Mouse (Mus musculus) lung, embryonic 15.5 days (tissue): ENCODE measurements at regions not wholly inside any gene's neighbourhood (a gene's known extent, or its start where the extent isn't known, plus 50 kb on each side); places are given as distances from the start of the nearest gene placed in this dataset.

ENCODE experiments used
- ATAC-seq: fragments of 200-750 bp; cut with Nextera tagmentation; 2 replicates; pipeline ENCODE4 v1.8.0; 2017; ENCODE audit warnings: moderate number of reproducible peaks, borderline replicate concordance; ENCODE audit not compliant: low FRiP score, low TSS enrichment; ENCODE audit errors: extremely low read depth
- H3K27ac ChIP-seq: fragments of 300-500 bp; sonication (generic); 2 replicates; pipeline ENCODE4 v1.5.1; 2015; ENCODE audit warnings: moderate library complexity, mild to moderate bottlenecking, inconsistent platforms
- H3K27me3 ChIP-seq: fragments of 300-500 bp; sonication (generic); 2 replicates; pipeline ENCODE4 v1.6.1; 2015; ENCODE audit warnings: inconsistent platforms
- H3K36me3 ChIP-seq: fragments of 300-500 bp; sonication (generic); 2 replicates; pipeline ENCODE4 v1.6.1; 2015; ENCODE audit warnings: inconsistent platforms
- H3K4me1 ChIP-seq: fragments of 300-500 bp; sonication (generic); 2 replicates; pipeline ENCODE4 v1.6.1; 2015; ENCODE audit warnings: inconsistent platforms
- H3K4me2 ChIP-seq: fragments of 300-500 bp; sonication (generic); 2 replicates; pipeline ENCODE4 v1.6.1; 2015; ENCODE audit warnings: inconsistent platforms, mild to moderate bottlenecking, moderate library complexity
- H3K4me3 ChIP-seq: fragments of 300-500 bp; sonication (generic); 2 replicates; pipeline ENCODE4 v1.5.1; 2015; ENCODE audit warnings: mild to moderate bottlenecking, inconsistent platforms
- H3K9ac ChIP-seq: fragments of 300-500 bp; sonication (generic); 2 replicates; pipeline ENCODE4 v1.6.1; 2015; ENCODE audit warnings: inconsistent platforms
- H3K9me3 ChIP-seq: fragments of 300-500 bp; sonication (generic); 2 replicates; pipeline ENCODE4 v1.6.1; 2016; ENCODE audit warnings: inconsistent platforms
- WGBS: fragments of 180-500 bp; shearing (Covaris S2); methylation state at CpG from one replicate; pipeline ENCODE4 v1.1.7; 2015; 5-methylcytosine and 5-hydroxymethylcytosine counted together

- Histone ChIP-seq H3K4me1 (no peaks in the 10 kb centered on the region), H3K4me3 (no peak overlapping the region), H3K27me3 (no peaks in the 10 kb centered on the region), H3K27ac (no peak overlapping the region), H3K9ac (no peak overlapping the region), H3K9me3 (no peaks in the 10 kb centered on the region), H3K4me2 (no peak overlapping the region), H3K36me3 (no peaks in the 10 kb centered on the region)
- no peak for ATAC-seq
- 40% methylated on average over 10 of the region's 10 CpGs for WGBS
Observed at GRCm38 (mm10) chr4:125259306-125259705, 131.7 kb upstream of the Zc3h12a start.

GRCm38 (mm10) chr4:125257916-125258315, 130.3 kb upstream of the Zc3h12a start:
- WGBS: 59% methylated on average over 6 of the region's 6 CpGs
- H3K4me1 ChIP-seq: no peaks in the 10 kb centered on the region
- H3K27ac ChIP-seq: no peak overlapping the region
- no peak for ATAC-seq
- no peaks in the 10 kb centered on the region for H3K9me3 ChIP-seq
- no peaks in the 10 kb centered on the region for H3K27me3 ChIP-seq
- no peaks in the 10 kb centered on the region for H3K36me3 ChIP-seq
- no peak overlapping the region for H3K9ac ChIP-seq
- H3K4me2 ChIP-seq: no peak overlapping the region
- H3K4me3 ChIP-seq: no peak overlapping the region

- no peak for ATAC-seq
- 73% methylated on average over 3 of the region's 3 CpGs for WGBS
Observed at GRCm38 (mm10) chr4:125253161-125253560, 125.5 kb upstream of the Zc3h12a start.

GRCm38 (mm10) chr4:125252228-125252627, 124.6 kb upstream of the Zc3h12a start:
- Histone ChIP-seq H3K27me3 (no peaks in the 10 kb centered on the region), H3K9ac (no peak overlapping the region), H3K4me1 (no peaks in the 10 kb centered on the region), H3K27ac (no peak overlapping the region), H3K4me3 (no peak overlapping the region), H3K36me3 (no peaks in the 10 kb centered on the region), H3K9me3 (no peaks in the 10 kb centered on the region), H3K4me2 (no peak overlapping the region)
- ATAC-seq: no peak
- WGBS: 53% methylated on average over 8 of the region's 8 CpGs

More at GRCm38 (mm10) chr4:125253161-125253560, 125.5 kb upstream of the Zc3h12a start:
- no peak overlapping the region for H3K4me3 ChIP-seq
- no peaks in the 10 kb centered on the region for H3K36me3 ChIP-seq
- no peak overlapping the region for H3K4me2 ChIP-seq
- no peaks in the 10 kb centered on the region for H3K27me3 ChIP-seq
- H3K9me3 ChIP-seq: no peaks in the 10 kb centered on the region
- H3K27ac ChIP-seq: no peak overlapping the region
- no peaks in the 10 kb centered on the region for H3K4me1 ChIP-seq
- no peak overlapping the region for H3K9ac ChIP-seq

- 64% methylated on average over 7 of the region's 7 CpGs for WGBS
- ATAC-seq: no peak
- Histone ChIP-seq H3K36me3 (no peaks in the 10 kb centered on the region), H3K4me3 (no peak overlapping the region), H3K9me3 (no peaks in the 10 kb centered on the region), H3K27me3 (no peaks in the 10 kb centered on the region), H3K4me2 (no peak overlapping the region), H3K9ac (no peak overlapping the region), H3K4me1 (no peaks in the 10 kb centered on the region), H3K27ac (no peak overlapping the region)
Observed at GRCm38 (mm10) chr4:125249061-125249460, 121.4 kb upstream of the Zc3h12a start.

- H3K27me3 ChIP-seq: no peaks in the 10 kb centered on the region
- 24% methylated on average over 5 of the region's 5 CpGs for WGBS
Observed at GRCm38 (mm10) chr4:125246171-125246570, 118.5 kb upstream of the Zc3h12a start.

GRCm38 (mm10) chr4:125242512-125242911, 114.9 kb upstream of the Zc3h12a start:
- no peaks in the 10 kb centered on the region for H3K36me3 ChIP-seq
- H3K27ac ChIP-seq: no peak overlapping the region
- ATAC-seq: no peak
- no peak overlapping the region for H3K4me3 ChIP-seq
- WGBS: 43% methylated on average over 1 of the region's 1 CpGs
- no peaks in the 10 kb centered on the region for H3K4me1 ChIP-seq
- no peak overlapping the region for H3K9ac ChIP-seq
- no peak overlapping the region for H3K4me2 ChIP-seq
- H3K9me3 ChIP-seq: no peaks in the 10 kb centered on the region
- H3K27me3 ChIP-seq: no peaks in the 10 kb centered on the region

More at GRCm38 (mm10) chr4:125246171-125246570, 118.5 kb upstream of the Zc3h12a start:
- H3K27ac ChIP-seq: no peak overlapping the region
- no peaks in the 10 kb centered on the region for H3K4me1 ChIP-seq
- ATAC-seq: no peak
- H3K4me3 ChIP-seq: no peak overlapping the region
- H3K36me3 ChIP-seq: no peaks in the 10 kb centered on the region
- no peak overlapping the region for H3K9ac ChIP-seq
- no peaks in the 10 kb centered on the region for H3K9me3 ChIP-seq
- H3K4me2 ChIP-seq: no peak overlapping the region

- Histone ChIP-seq H3K36me3 (no peaks in the 10 kb centered on the region), H3K4me2 (no peak overlapping the region), H3K9ac (no peak overlapping the region), H3K4me1 (no peaks in the 10 kb centered on the region), H3K27ac (no peak overlapping the region), H3K27me3 (peaks cover 3% of the 10 kb centered on the region; the same call in 1 of the 2 replicates), H3K9me3 (no peaks in the 10 kb centered on the region), H3K4me3 (no peak overlapping the region)
- 27% methylated on average over 7 of the region's 7 CpGs for WGBS
- ATAC-seq: no peak
Observed at GRCm38 (mm10) chr4:125241577-125242262, 114.1 kb upstream of the Zc3h12a start.

- WGBS: 22% methylated on average over 12 of the region's 12 CpGs
- H3K9me3 ChIP-seq: no peaks in the 10 kb centered on the region
- H3K4me1 ChIP-seq: no peaks in the 10 kb centered on the region
- H3K4me2 ChIP-seq: no peak overlapping the region
- H3K27ac ChIP-seq: no peak overlapping the region
- peaks cover 10% of the 10 kb centered on the region; the same call in 1 of the 2 replicates for H3K27me3 ChIP-seq
- H3K4me3 ChIP-seq: no peak overlapping the region
- ATAC-seq: no peak
- no peaks in the 10 kb centered on the region for H3K36me3 ChIP-seq
- H3K9ac ChIP-seq: no peak overlapping the region
Observed at GRCm38 (mm10) chr4:125231711-125232260, 104.1 kb upstream of the Zc3h12a start.

GRCm38 (mm10) chr4:125227194-125227593, 99.6 kb upstream of the Zc3h12a start:
- ATAC-seq: no peak
- Histone ChIP-seq H3K9me3 (no peaks in the 10 kb centered on the region), H3K27ac (no peak overlapping the region), H3K27me3 (0 out of 2 replicates have a peak, but pooled peaks cover 4% of the 10 kb centered on the region), H3K9ac (no peak overlapping the region), H3K4me3 (no peak overlapping the region), H3K4me1 (no peaks in the 10 kb centered on the region), H3K36me3 (no peaks in the 10 kb centered on the region), H3K4me2 (no peak overlapping the region)
- WGBS: 87% methylated on average over 6 of the region's 6 CpGs

GRCm38 (mm10) chr4:125222922-125223321, 95.3 kb upstream of the Zc3h12a start:
- no peaks in the 10 kb centered on the region for H3K9me3 ChIP-seq
- 57% methylated on average over 6 of the region's 6 CpGs for WGBS
- no peak for ATAC-seq
- H3K4me3 ChIP-seq: no peak overlapping the region
- no peaks in the 10 kb centered on the region for H3K4me1 ChIP-seq
- H3K4me2 ChIP-seq: no peak overlapping the region
- no peak overlapping the region for H3K9ac ChIP-seq
- no peaks in the 10 kb centered on the region for H3K36me3 ChIP-seq
- no peak overlapping the region for H3K27ac ChIP-seq
- no peaks in the 10 kb centered on the region for H3K27me3 ChIP-seq

GRCm38 (mm10) chr4:125220314-125220713, 92.7 kb upstream of the Zc3h12a start:
- H3K4me3 ChIP-seq: no peak overlapping the region
- ATAC-seq: no peak
- no peaks in the 10 kb centered on the region for H3K4me1 ChIP-seq
- 27% methylated on average over 7 of the region's 7 CpGs for WGBS
- no peaks in the 10 kb centered on the region for H3K36me3 ChIP-seq
- no peaks in the 10 kb centered on the region for H3K27me3 ChIP-seq
- H3K27ac ChIP-seq: no peak overlapping the region
- 0 out of 2 replicates have a peak, but pooled peaks cover 5% of the 10 kb centered on the region for H3K9me3 ChIP-seq
- H3K4me2 ChIP-seq: no peak overlapping the region
- no peak overlapping the region for H3K9ac ChIP-seq
